Mouse (Mus musculus): ENCODE measurements around the gene Gna11.

Gna11 gene

GRCm38 (mm10) chr10:81543633-81544032 is 1.4 kb downstream of the Gna11 start:
- DNase-seq (ENCODE audit: extremely low spot score): no peak

- DNase-seq (ENCODE audit: extremely low spot score): no peak
Observed at GRCm38 (mm10) chr10:81542727-81543460, 2.1 kb downstream of the Gna11 start.

- DNase-seq (ENCODE audit: extremely low spot score): no peak
Observed at GRCm38 (mm10) chr10:81541803-81542202, 3.2 kb downstream of the Gna11 start.

GRCm38 (mm10) chr10:81541363-81541762 is 3.6 kb downstream of the Gna11 start:
- DNase-seq (ENCODE audit: extremely low spot score): no peak

- no peak for DNase-seq (ENCODE audit: extremely low spot score)
Observed at GRCm38 (mm10) chr10:81538321-81539048, 6.5 kb downstream of the Gna11 start.

GRCm38 (mm10) chr10:81537429-81537828 is 7.6 kb downstream of the Gna11 start:
- DNase-seq (ENCODE audit: extremely low spot score): no peak

- DNase-seq (ENCODE audit: extremely low spot score): no peak
Observed at GRCm38 (mm10) chr10:81536734-81537133, 8.3 kb downstream of the Gna11 start.

- no peak for DNase-seq (ENCODE audit: extremely low spot score)
Observed at GRCm38 (mm10) chr10:81534826-81535225, 10.2 kb downstream of the Gna11 start.

GRCm38 (mm10) chr10:81526779-81527178 is 18.2 kb downstream of the Gna11 start:
- DNase-seq (ENCODE audit: extremely low spot score): peak; percentile 77

GRCm38 (mm10) chr10:81525017-81525694 is 19.8 kb downstream of the Gna11 start:
- no peak for DNase-seq (ENCODE audit: extremely low spot score)

GRCm38 (mm10) chr10:81524051-81524605 is 20.9 kb downstream of the Gna11 start, which contains the start of gene Gna15:
TSS of gene Gna15 (minus strand) at chr10:81524225.
- DNase-seq (ENCODE audit: extremely low spot score): no peak

- DNase-seq (ENCODE audit: extremely low spot score): no peak
Observed at GRCm38 (mm10) chr10:81523570-81523969, 21.4 kb downstream of the Gna11 start.

- DNase-seq (ENCODE audit: extremely low spot score): no peak
Observed at GRCm38 (mm10) chr10:81523142-81523541, 21.8 kb downstream of the Gna11 start.

- DNase-seq (ENCODE audit: extremely low spot score): no peak
Observed at GRCm38 (mm10) chr10:81519978-81520365, 25.0 kb downstream of the Gna11 start.

GRCm38 (mm10) chr10:81519227-81519977 is 25.6 kb downstream of the Gna11 start:
- no peak for DNase-seq (ENCODE audit: extremely low spot score)

- DNase-seq (ENCODE audit: extremely low spot score): peak; percentile 50
Observed at GRCm38 (mm10) chr10:81518546-81518945, 26.4 kb downstream of the Gna11 start.

- no peak for DNase-seq (ENCODE audit: extremely low spot score)
Observed at GRCm38 (mm10) chr10:81517227-81517626, 27.8 kb downstream of the Gna11 start.

- no peak for DNase-seq (ENCODE audit: extremely low spot score)
Observed at GRCm38 (mm10) chr10:81513798-81514197, 31.2 kb downstream of the Gna11 start.

- DNase-seq (ENCODE audit: extremely low spot score): no peak
Observed at GRCm38 (mm10) chr10:81510246-81510810, 34.7 kb downstream of the Gna11 start.

GRCm38 (mm10) chr10:81507691-81508489 is 37.1 kb downstream of the Gna11 start:
- DNase-seq (ENCODE audit: extremely low spot score): no peak
